Mouse (Mus musculus): ENCODE results near the gene Chsy1. TPM values are rescaled to one million over a fixed set of nuclear protein-coding genes. Genes with fewer than 3 reads are reported as not detected.

Gene Chsy1
- total RNA-seq, 2 experiments from 2014 or later, result 4.1 to 4.2 TPM

DNA sequence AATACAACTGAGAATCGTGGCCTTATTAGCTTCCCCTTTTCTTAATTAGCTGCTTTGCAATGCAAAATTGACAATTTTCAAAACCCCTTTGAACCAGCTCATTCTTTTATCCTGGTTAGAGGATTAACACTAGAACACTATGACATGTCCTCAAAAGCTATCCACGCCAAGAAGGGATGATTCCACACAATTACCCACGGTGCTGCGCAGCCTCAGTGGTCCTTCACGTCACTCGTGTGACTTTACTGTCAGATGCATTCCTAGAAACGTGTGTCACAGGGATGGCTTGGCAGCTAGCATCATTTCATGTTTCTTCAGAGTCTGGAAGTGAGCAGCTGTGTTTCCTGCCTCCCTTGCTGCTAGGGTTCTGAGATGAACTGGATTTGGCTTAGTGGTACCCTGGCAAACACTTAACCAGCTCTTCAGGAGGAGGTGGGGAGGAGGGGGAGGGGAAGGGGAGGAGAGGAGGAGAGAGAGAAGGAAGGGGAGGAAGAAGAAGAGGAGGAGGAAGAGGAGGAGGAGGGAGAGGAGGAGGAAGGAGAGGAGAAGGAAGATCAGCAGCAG is 108.3 kb downstream of the Chsy1 start:
- Histone ChIP-seq H3K27ac (peak overlapping the region; percentile 5; the same call in 1 of the 2 replicates), H3K4me3 (no peak overlapping the region)
- no peak for DNase-seq
- intact Hi-C loops (cut with DNase I), result no loop called here
- no peak for TF ChIP-seq CTCF (IDR thresholded peaks at IDR 0.05)

GRCm38 (mm10) chr7:66218193-66219014 is 109.1 kb downstream of the Chsy1 start:
- no peak for TF ChIP-seq CTCF (IDR thresholded peaks at IDR 0.05)
- DNase-seq, result peak; percentile 71
- H3K27ac ChIP-seq, result peak overlapping the region; percentile 44
- intact Hi-C loops (cut with DNase I), result no loop called here
- no peak overlapping the region for H3K4me3 ChIP-seq

- Histone ChIP-seq H3K4me3 (no peak overlapping the region), H3K27ac (no peak overlapping the region)
- no peak for TF ChIP-seq CTCF (IDR thresholded peaks at IDR 0.05)
- DNase-seq, result no peak
- intact Hi-C loops (cut with DNase I), result no loop called here
Observed at GRCm38 (mm10) chr7:66219028-66219793, 109.9 kb downstream of the Chsy1 start.

DNA sequence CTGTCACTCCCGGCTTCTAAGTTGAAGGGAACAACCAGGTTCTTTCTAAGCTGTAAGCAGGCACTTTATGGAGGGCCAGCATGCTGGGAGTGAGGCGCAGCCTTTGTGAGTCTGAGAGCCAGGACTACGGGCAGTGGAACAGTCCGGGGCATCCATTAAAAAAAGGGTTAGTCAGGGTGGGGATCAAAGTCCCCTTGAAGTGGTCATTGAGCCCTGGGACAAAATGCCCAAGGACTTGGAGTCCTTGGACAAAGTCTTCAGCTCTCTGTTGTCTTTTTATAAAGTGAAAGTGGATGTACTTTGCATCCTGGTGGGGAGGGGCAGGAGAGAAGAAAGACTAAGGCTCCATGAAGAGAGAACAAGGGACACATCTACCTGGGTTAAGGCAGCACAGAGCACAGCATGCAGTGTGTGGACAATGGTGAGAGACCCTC is 110.5 kb downstream of the Chsy1 start:
- intact Hi-C loops (cut with DNase I), result no loop called here
- Histone ChIP-seq H3K27ac (no peak overlapping the region), H3K4me3 (no peak overlapping the region)
- no peak for DNase-seq
- no peak for TF ChIP-seq CTCF (IDR thresholded peaks at IDR 0.05)

DNA sequence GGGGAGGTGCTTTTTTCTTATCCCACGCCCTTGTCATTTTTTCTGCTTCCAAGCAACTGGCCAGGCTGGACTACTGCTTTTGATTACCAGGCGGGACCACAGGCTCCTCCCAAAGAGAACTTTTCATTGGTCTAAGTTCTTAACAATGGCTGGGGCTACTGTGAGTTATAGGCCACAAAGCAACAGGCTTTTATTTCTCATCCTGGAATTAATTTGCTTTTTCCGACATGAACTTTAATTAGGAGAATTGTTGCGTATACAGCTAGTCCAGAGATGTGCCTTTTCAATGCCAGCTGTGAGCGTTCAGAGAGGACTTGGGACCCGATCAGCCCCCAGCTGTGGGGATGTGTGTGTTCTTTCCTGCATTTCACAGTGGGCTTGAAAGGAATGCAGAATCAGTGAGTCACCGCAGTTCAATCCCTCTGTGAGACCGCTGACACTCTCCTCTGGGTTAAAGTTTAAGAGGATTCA is 113.3 kb downstream of the Chsy1 start:
- no peak for DNase-seq
- intact Hi-C loops (cut with DNase I), result no loop called here
- TF ChIP-seq CTCF (IDR thresholded peaks at IDR 0.05), result no peak
- Histone ChIP-seq H3K4me3 (no peak overlapping the region), H3K27ac (no peak overlapping the region)

Other genes starting within 250 kb of the Chsy1 start
- gene Pcsk6, start 247.8 kb upstream of the Chsy1 start, total RNA-seq (2021), result 10 to 100 TPM; 17.7 to 20.8 TPM
- not detected for gene Gm45213, start 65.9 kb upstream of the Chsy1 start, total RNA-seq (2021)
- 10 to 100 TPM; 15.2 to 22.4 TPM for gene Snrpa1, start 50.5 kb upstream of the Chsy1 start, total RNA-seq (2021)
- gene Selenos, start 29.9 kb upstream of the Chsy1 start, total RNA-seq (2021), result 10 to 100 TPM; 26.5 to 35.1 TPM